Mouse (Mus musculus) myocyte (in vitro differentiated cells): ENCODE measurements around the gene Afmid. TPM values are rescaled to one million over a fixed set of nuclear protein-coding genes. Genes with fewer than 3 reads are reported as not detected.

Experiments used
- H3K27me3 ChIP-seq: one replicate; pipeline ENCODE4 v1.6.1; 2011; ENCODE audit not compliant: control insufficient read depth, insufficient read depth, insufficient read length
- H3K36me3 ChIP-seq: one replicate; pipeline ENCODE4 v1.6.1; 2011; ENCODE audit not compliant: control insufficient read depth, insufficient read depth
- H3K4me2 ChIP-seq: one replicate; pipeline ENCODE4 v1.6.1; 2011; ENCODE audit warnings: low read depth, control low read depth
- H3K4me3 ChIP-seq: one replicate; pipeline ENCODE4 v1.5.1; 2011; ENCODE audit warnings: mild to moderate bottlenecking, control low read depth, moderate library complexity
- H3K79me2 ChIP-seq: one replicate; pipeline ENCODE4 v1.6.1; 2011; ENCODE audit not compliant: control insufficient read depth, insufficient read depth
- H3ac ChIP-seq: one replicate; pipeline ENCODE4 v1.6.1; 2011; ENCODE audit not compliant: control insufficient read depth, insufficient read length
- CEBPB ChIP-seq: IDR thresholded peaks from 2 replicates; pipeline ENCODE4 v1.6.1; 2011; ENCODE audit warnings: mild to moderate bottlenecking, moderate library complexity; ENCODE audit not compliant: poor library complexity, insufficient read depth, severe bottlenecking
- E2F4 ChIP-seq: IDR thresholded peaks from one replicate; pipeline ENCODE4 v1.6.1; 2011; ENCODE audit warnings: mild to moderate bottlenecking, control low read depth, moderate library complexity; ENCODE audit not compliant: insufficient read depth
- MAX ChIP-seq: IDR thresholded peaks from one replicate; pipeline ENCODE4 v1.6.1; 2011; ENCODE audit warnings: low read depth, mild to moderate bottlenecking, control low read depth
- MYOD1 ChIP-seq, 3 experiments: IDR thresholded peaks; one replicate each; pipeline ENCODE4 v1.6.1; 2011; ENCODE audit warnings: control low read depth in 2 of 3, low read depth in 2 of 3, mild to moderate bottlenecking in 2 of 3, moderate library complexity in 1 of 3; ENCODE audit not compliant: insufficient read length in 2 of 3, control insufficient read depth in 1 of 3
- MYOG ChIP-seq, 3 experiments: IDR thresholded peaks; one replicate each; pipeline ENCODE4 v1.6.1; 2011; ENCODE audit warnings: control low read depth in 2 of 3, low read depth in 2 of 3, mild to moderate bottlenecking in 2 of 3; ENCODE audit not compliant: insufficient read length in 2 of 3, control insufficient read depth in 1 of 3, insufficient read depth in 1 of 3
- POLR2AphosphoS2 ChIP-seq: IDR thresholded peaks from one replicate; pipeline ENCODE4 v1.6.1; 2011; ENCODE audit warnings: low read depth, control low read depth; ENCODE audit not compliant: insufficient read length
- REST ChIP-seq: IDR thresholded peaks from one replicate; pipeline ENCODE4 v1.6.1; 2011; ENCODE audit warnings: mild to moderate bottlenecking, control low read depth, moderate library complexity; ENCODE audit not compliant: insufficient read depth, insufficient read length
- SRF ChIP-seq: IDR thresholded peaks from one replicate; pipeline ENCODE4 v1.6.1; 2011; ENCODE audit warnings: low read depth; ENCODE audit not compliant: control insufficient read depth, insufficient read length
- TCF12 ChIP-seq: IDR thresholded peaks from one replicate; pipeline ENCODE4 v1.6.1; 2011; ENCODE audit warnings: mild to moderate bottlenecking, control low read depth; ENCODE audit not compliant: poor library complexity, insufficient read depth, severe bottlenecking
- TCF3 ChIP-seq: IDR thresholded peaks from one replicate; pipeline ENCODE4 v1.6.1; 2011; ENCODE audit warnings: low read depth, control low read depth; ENCODE audit not compliant: insufficient read length
- USF1 ChIP-seq: IDR thresholded peaks from one replicate; pipeline ENCODE4 v1.6.1; 2011; ENCODE audit warnings: low read depth, mild to moderate bottlenecking, control low read depth, moderate library complexity
- polyA plus RNA-seq: library from polyadenylated mRNA; unstranded; fragments of >200 nt; fragmentation: generic; extraction: Trizol; gene quantifications from one replicate; pipeline ENCODE4 v1.2.1, GENCODE M21; 2012; ENCODE audit warnings: missing spikeins

Afmid gene
- polyA plus RNA-seq, 1 experiment = 6.1 TPM

DNA sequence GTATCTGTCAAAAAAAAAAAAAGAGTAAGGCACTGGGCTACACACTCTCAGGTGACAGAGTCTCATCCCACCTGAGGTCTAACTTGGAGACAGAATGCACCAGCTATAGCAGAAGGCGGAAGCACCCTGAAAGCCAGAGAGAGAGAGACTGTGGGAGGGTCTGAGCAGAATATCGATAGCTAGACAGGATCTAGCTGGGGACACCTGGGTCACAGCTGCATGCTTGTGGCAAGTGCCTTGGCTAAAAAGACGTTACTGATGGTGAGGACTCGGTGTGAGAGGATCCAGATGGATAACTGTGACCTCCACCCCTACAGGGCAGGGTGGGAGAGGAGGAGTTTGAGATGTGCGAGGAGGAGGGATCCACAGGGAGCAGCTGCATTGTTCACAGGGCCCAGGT lies 28.8 kb upstream of the Afmid start:
- Histone ChIP-seq H3K4me3 (no peak overlapping the region), H3K36me3 (no peaks in the 10 kb centered on the region), H3K79me2 (no peaks in the 10 kb centered on the region), H3K27me3 (no peaks in the 10 kb centered on the region), H3ac (no peak overlapping the region), H3K4me2 (no peak overlapping the region)
- TF ChIP-seq TCF12 (no peak), MAX (no peak)

DNA sequence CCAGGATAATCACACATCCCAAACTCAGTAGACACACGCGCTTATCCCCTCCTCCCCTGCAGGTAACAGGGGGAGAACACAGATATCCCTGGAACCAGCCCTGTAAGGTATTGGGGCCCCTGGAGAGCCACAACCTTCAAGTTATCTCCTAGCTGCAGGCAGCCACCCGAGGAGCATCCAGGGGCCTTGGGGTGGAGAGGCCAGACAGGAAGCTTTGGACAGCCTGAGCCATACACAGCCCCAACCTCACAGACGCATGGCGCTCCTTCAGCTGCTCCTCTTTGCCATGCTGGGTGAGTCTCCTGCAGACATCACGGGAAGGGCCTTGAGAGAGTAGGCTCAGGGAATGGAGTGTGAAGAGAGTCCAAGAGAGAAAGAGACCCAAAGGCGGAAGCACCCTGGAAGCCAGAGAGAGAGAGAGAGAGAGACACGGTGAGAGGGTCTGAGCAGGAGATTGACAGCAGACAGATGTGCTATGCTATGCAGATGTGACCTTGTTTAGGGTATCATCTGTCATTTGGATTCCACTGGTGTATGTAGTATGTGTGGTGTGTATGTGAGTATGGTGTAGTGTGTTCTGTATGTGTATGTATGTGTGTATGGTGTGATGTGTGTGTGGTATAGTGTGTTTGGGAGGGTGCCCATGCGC lies 28.1 kb upstream of the Afmid start, which contains the start of gene 6030468B19Rik:
Gene 6030468B19Rik, plus strand, starts transcription at position 150 of the 649 bp plus-strand sequence.
- TF ChIP-seq MYOD1 (IDR thresholded peaks at IDR 0.05; ENCODE audit: control insufficient read depth in 1 of 3, insufficient read length in 2 of 3, low read depth in 2 of 3) (peak in 2 of 3 experiments; percentile 35 to 69), MAX (no peak)
- Histone ChIP-seq H3K36me3 (no peaks in the 10 kb centered on the region), H3K4me2 (no peak within 1 kb of the TSS), H3K4me3 (no peak within 1 kb of the TSS), H3ac (no peak within 1 kb of the TSS), H3K79me2 (no peaks in the 10 kb centered on the region), H3K27me3 (no peaks in the 10 kb centered on the region)

DNA sequence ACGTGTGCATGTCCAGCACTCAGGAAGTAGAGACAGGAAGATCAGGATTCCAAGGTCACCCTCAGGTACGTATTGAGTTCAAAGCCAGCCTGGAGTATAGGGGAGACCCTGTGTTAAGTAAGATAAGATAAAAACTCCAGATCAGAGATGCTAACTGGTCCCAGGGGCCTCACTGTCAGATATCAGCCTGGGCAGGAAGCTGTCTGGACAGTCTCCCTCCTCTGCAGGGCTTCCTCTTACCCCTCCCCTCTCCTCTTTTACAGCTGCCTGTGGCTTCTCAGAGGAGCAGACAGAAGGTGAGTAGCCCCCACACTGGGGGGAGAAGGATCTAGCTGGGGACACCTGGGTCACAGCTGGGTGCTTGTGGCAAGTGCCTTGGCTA lies 27.6 kb upstream of the Afmid start:
- Histone ChIP-seq H3K79me2 (no peaks in the 10 kb centered on the region), H3K4me3 (no peak overlapping the region), H3K36me3 (no peaks in the 10 kb centered on the region), H3K4me2 (no peak overlapping the region), H3K27me3 (no peaks in the 10 kb centered on the region), H3ac (no peak overlapping the region)
- TF ChIP-seq USF1 (no peak), MAX (no peak), REST (no peak), CEBPB (no peak), POLR2AphosphoS2 (no peak)

DNA sequence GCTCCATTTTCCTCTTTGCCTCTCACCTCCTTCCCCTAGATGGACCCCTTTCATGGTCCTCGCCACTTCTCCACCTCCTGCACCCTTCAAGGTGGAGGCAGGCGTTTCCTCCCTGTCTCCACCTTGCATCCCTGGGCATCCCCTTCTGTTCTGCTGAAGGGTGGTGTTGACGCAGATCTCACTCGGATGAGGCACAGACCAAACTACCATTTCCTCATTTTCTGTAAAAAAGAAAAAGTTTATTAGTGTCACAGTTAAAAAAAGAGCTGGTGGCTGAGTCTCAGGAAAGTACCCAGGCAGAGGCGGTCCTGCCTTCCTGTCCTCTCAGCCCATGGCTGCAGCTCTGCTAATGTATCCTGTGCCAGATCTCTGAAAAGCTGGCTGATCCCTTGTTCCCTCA lies 26.6 kb upstream of the Afmid start:
- H3K27me3 ChIP-seq = no peaks in the 10 kb centered on the region
- H3K4me2 ChIP-seq = no peak overlapping the region
- no peak overlapping the region for H3ac ChIP-seq
- TF ChIP-seq TCF3 (no peak), REST (no peak), TCF12 (no peak), MYOG (IDR thresholded peaks at IDR 0.05; ENCODE audit: control insufficient read depth in 1 of 3, insufficient read depth in 1 of 3, insufficient read length in 2 of 3, low read depth in 2 of 3) (no peak), CEBPB (no peak), SRF (no peak), POLR2AphosphoS2 (no peak)
- H3K36me3 ChIP-seq = no peaks in the 10 kb centered on the region
- H3K4me3 ChIP-seq = no peak overlapping the region
- no peaks in the 10 kb centered on the region for H3K79me2 ChIP-seq

DNA sequence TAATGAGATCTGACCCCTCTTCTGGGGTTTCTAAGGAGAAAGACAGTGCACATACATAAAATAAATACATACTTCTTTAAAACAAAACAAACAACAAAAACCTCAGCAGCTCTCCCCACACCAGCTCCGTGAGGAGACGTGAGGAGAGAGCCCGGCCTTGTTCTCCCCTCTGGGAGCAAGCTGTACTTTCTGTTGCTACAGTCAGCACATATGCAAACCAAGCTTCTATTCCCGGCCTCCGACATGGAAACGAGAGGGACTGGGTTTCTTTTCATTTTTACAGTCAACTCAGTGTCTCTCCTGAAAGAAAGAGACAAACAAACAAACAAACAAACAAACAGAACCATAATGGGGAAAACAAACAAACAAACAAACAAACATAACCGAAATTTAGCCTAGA lies 25.7 kb upstream of the Afmid start:
- TF ChIP-seq POLR2AphosphoS2 = no peak
- TF ChIP-seq REST = no peak
- TF ChIP-seq MYOD1 (IDR thresholded peaks at IDR 0.05; ENCODE audit: control insufficient read depth in 1 of 3, insufficient read length in 2 of 3, low read depth in 2 of 3) = no peak
- TF ChIP-seq SRF = no peak
- TF ChIP-seq CEBPB = no peak
- TF ChIP-seq TCF3 = no peak
- H3K4me2 ChIP-seq = no peak overlapping the region
- no peak overlapping the region for H3K4me3 ChIP-seq
- no peaks in the 10 kb centered on the region for H3K27me3 ChIP-seq
- no peak overlapping the region for H3ac ChIP-seq
- no peaks in the 10 kb centered on the region for H3K36me3 ChIP-seq
- no peaks in the 10 kb centered on the region for H3K79me2 ChIP-seq

DNA sequence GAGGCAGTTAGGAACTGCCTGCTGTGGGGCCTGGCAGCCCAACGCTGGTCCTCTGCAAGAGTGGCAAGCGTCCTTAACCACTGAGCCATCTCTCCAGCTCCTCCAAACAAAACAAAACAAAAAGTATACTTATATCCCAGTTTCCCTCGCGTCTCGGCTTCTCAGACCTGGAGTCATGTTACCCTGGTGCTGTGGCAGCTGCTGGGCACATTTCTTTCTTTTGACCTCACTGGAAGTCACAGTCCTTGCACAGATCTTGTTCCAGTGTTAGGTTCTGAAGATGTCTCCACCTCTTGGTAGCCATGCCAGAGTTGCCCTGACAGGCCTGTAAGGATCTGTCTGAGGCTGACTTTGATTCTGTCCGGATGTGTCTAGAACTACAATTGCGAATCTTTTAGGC lies 24.1 kb upstream of the Afmid start:
- H3ac ChIP-seq = no peak overlapping the region
- no peaks in the 10 kb centered on the region for H3K79me2 ChIP-seq
- H3K4me3 ChIP-seq = no peak overlapping the region
- H3K27me3 ChIP-seq = no peaks in the 10 kb centered on the region
- no peak for TF ChIP-seq TCF3
- no peak for TF ChIP-seq SRF
- no peak for TF ChIP-seq E2F4
- peak; percentile 5 to 80 (median 72) for TF ChIP-seq MYOD1 (IDR thresholded peaks at IDR 0.05; ENCODE audit: control insufficient read depth in 1 of 3, insufficient read length in 2 of 3, low read depth in 2 of 3)
- peak in 2 of 3 experiments; percentile 67 for TF ChIP-seq MYOG (IDR thresholded peaks at IDR 0.05; ENCODE audit: control insufficient read depth in 1 of 3, insufficient read depth in 1 of 3, insufficient read length in 2 of 3, low read depth in 2 of 3)
- no peak for TF ChIP-seq TCF12
- no peak for TF ChIP-seq CEBPB
- TF ChIP-seq USF1 = no peak
- H3K36me3 ChIP-seq = no peaks in the 10 kb centered on the region
- peak overlapping the region; percentile 41 for H3K4me2 ChIP-seq
